Mouse (Mus musculus) left cerebral cortex, postnatal 25 days (tissue): ENCODE measurements around the gene Cbl. TPM values are rescaled to one million over a fixed set of nuclear protein-coding genes. Genes with fewer than 3 reads are reported as not detected.

Experiments used
- DNase-seq, 2 experiments: peaks; one replicate each; pipeline ENCODE4 v3.0.0; 2022; ENCODE audit warnings: low spot score in 2 of 2, mixed read lengths in 1 of 2
- intact Hi-C: fragments of 180-260 bp; cut with DNase I; formaldehyde crosslinking; loops from one replicate; pipeline ENCODE4 v1.15.1; 2025
- total RNA-seq, 2 experiments: library from RNA; stranded (reverse); gene quantifications; 2 replicates each; pipeline ENCODE4 v1.2.3; 2021

Cbl gene
- total RNA-seq, 2 experiments from 2014 or later: 53.4 to 54.2 TPM

- intact Hi-C loops: no loop called here
- DNase-seq: no peak
Measured at GRCm38 (mm10) chr9:44192794-44193193, 41.1 kb downstream of the Cbl start.

GRCm38 (mm10) chr9:44192312-44192711 is 41.5 kb downstream of the Cbl start:
- intact Hi-C loops: no loop called here

GRCm38 (mm10) chr9:44191166-44191565 is 42.7 kb downstream of the Cbl start:
- no peak for DNase-seq
- intact Hi-C loops: no loop called here

More at GRCm38 (mm10) chr9:44192312-44192711, 41.5 kb downstream of the Cbl start:
- DNase-seq: no peak

- intact Hi-C loops: loop anchor here (10.0 kb wide), 1 partner anchor 47 kb away; the partner anchor contains the start of gene Cbl
Measured at GRCm38 (mm10) chr9:44188223-44188622, 45.6 kb downstream of the Cbl start.

GRCm38 (mm10) chr9:44182260-44182659 is 51.6 kb downstream of the Cbl start:
- intact Hi-C loops: loop anchor here (10.0 kb wide), 1 partner anchor 53 kb away; the partner anchor contains the start of gene Cbl

More at GRCm38 (mm10) chr9:44188223-44188622, 45.6 kb downstream of the Cbl start:
- DNase-seq: peak; percentile 30 to 54

GRCm38 (mm10) chr9:44181537-44181936 is 52.3 kb downstream of the Cbl start:
- DNase-seq: no peak
- intact Hi-C loops: loop anchor here (10.0 kb wide), 1 partner anchor 53 kb away; the partner anchor contains the start of gene Cbl

More at GRCm38 (mm10) chr9:44182260-44182659, 51.6 kb downstream of the Cbl start:
- peak in 1 of 2 experiments; percentile 37 for DNase-seq

- no peak for DNase-seq
- intact Hi-C loops: no loop called here
Measured at GRCm38 (mm10) chr9:44178811-44179210, 55.0 kb downstream of the Cbl start.

GRCm38 (mm10) chr9:44178389-44178788 is 55.5 kb downstream of the Cbl start:
- intact Hi-C loops: no loop called here
- peak in 1 of 2 experiments; percentile 12 for DNase-seq

GRCm38 (mm10) chr9:44177405-44177804 is 56.4 kb downstream of the Cbl start:
- intact Hi-C loops: no loop called here
- no peak for DNase-seq

GRCm38 (mm10) chr9:44175957-44176356 is 57.9 kb downstream of the Cbl start:
- intact Hi-C loops: no loop called here
- DNase-seq: no peak

- no peak for DNase-seq
- intact Hi-C loops: no loop called here
Measured at GRCm38 (mm10) chr9:44175556-44175955, 58.3 kb downstream of the Cbl start.

GRCm38 (mm10) chr9:44170691-44171151 is 63.1 kb downstream of the Cbl start:
- intact Hi-C loops: no loop called here
- DNase-seq: no peak

- intact Hi-C loops: no loop called here
- no peak for DNase-seq
Measured at GRCm38 (mm10) chr9:44168931-44169330, 64.9 kb downstream of the Cbl start.

GRCm38 (mm10) chr9:44159886-44160285 is 74.0 kb downstream of the Cbl start:
- intact Hi-C loops: no loop called here
- no peak for DNase-seq

GRCm38 (mm10) chr9:44147290-44147689 is 86.6 kb downstream of the Cbl start:
- intact Hi-C loops: no loop called here

GRCm38 (mm10) chr9:44144718-44145060 is 89.2 kb downstream of the Cbl start:
- intact Hi-C loops: no loop called here
- DNase-seq: no peak

More at GRCm38 (mm10) chr9:44147290-44147689, 86.6 kb downstream of the Cbl start:
- no peak for DNase-seq

GRCm38 (mm10) chr9:44144023-44144717 is 89.7 kb downstream of the Cbl start:
- intact Hi-C loops: no loop called here
- DNase-seq: peak in 1 of 2 experiments; percentile 31

GRCm38 (mm10) chr9:44143421-44143820 is 90.4 kb downstream of the Cbl start:
- no peak for DNase-seq
- intact Hi-C loops: no loop called here

GRCm38 (mm10) chr9:44141951-44142350 is 91.9 kb downstream of the Cbl start:
- intact Hi-C loops: no loop called here
- no peak for DNase-seq

GRCm38 (mm10) chr9:44137846-44138245 is 96.0 kb downstream of the Cbl start:
- DNase-seq: no peak
- intact Hi-C loops: no loop called here

- intact Hi-C loops: no loop called here
- no peak for DNase-seq
Measured at GRCm38 (mm10) chr9:44135731-44136411, 98.0 kb downstream of the Cbl start.
